Mouse (Mus musculus): Measurements from ENCODE around the gene Foxn3. TPM values are rescaled to one million over a fixed set of nuclear protein-coding genes. Genes with fewer than 3 reads are reported as not detected.

Gene Foxn3
- polyA plus RNA-seq, 1 experiment from 2014 or later: 54.0 TPM

DNA sequence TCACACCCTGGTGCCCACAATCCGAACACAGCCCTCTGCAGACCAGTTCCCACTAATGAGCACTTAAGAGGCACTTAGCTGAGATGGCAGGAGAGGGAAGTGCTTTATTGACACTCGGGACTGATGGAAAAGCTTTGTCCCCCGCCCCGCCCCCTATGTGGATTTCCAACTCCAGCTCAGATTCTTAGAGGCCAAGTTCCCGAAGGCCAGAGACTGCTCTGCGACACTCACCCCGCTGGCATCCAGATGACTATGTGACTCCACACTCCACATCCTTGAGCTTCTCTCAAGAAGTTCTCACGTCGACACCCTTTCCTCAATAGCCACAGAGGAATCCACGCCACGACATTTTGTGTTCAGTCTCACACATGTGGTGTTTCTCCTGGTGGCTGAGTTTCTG is 295.6 kb downstream of the Foxn3 start:
- Histone ChIP-seq H3K27ac (no peak overlapping the region), H3K4me3 (replicated peaks; ENCODE audit: low read depth, low read length) (no peak overlapping the region), H3K4me2 (ENCODE audit: low read length) (no peak overlapping the region), H3K27me3 (ENCODE audit: insufficient read depth, low read length) (no peaks in the 10 kb centered on the region), H3K4me1 (replicated peaks; ENCODE audit: insufficient read depth, low read length) (peaks cover 3% of the 10 kb centered on the region; the same call in 1 of the 2 replicates), H3K36me3 (ENCODE audit: insufficient read depth, low read length) (no peaks in the 10 kb centered on the region), H3K9me3 (replicated peaks; ENCODE audit: low read length) (no peaks in the 10 kb centered on the region), H3K9ac (ENCODE audit: low read depth, low read length) (no peak overlapping the region)
- DNase-seq (ENCODE audit: low spot score) (no peak), ATAC-seq (replicated peaks; ENCODE audit: low FRiP score, low read depth) (no peak)
- TF ChIP-seq CTCF (IDR thresholded peaks at IDR 0.05; ENCODE audit: low read depth): no peak
- WGBS: 77% methylated on average over 11 of the region's 11 CpGs

GRCm38 (mm10) chr12:99266434-99266833 is 296.9 kb downstream of the Foxn3 start:
- H3K9me3 ChIP-seq (replicated peaks; ENCODE audit: low read length): no peaks in the 10 kb centered on the region
- H3K4me2 ChIP-seq (ENCODE audit: low read length): no peak overlapping the region
- peaks cover 3% of the 10 kb centered on the region; the same call in 1 of the 2 replicates for H3K4me1 ChIP-seq (replicated peaks; ENCODE audit: insufficient read depth, low read length)
- ATAC-seq (replicated peaks; ENCODE audit: low FRiP score, low read depth) (no peak), DNase-seq (ENCODE audit: low spot score) (no peak)
- no peak overlapping the region for H3K27ac ChIP-seq
- WGBS: 81% methylated on average over 7 of the region's 7 CpGs
- no peaks in the 10 kb centered on the region for H3K36me3 ChIP-seq (ENCODE audit: insufficient read depth, low read length)
- H3K4me3 ChIP-seq (replicated peaks; ENCODE audit: low read depth, low read length): no peak overlapping the region
- no peak for TF ChIP-seq CTCF (IDR thresholded peaks at IDR 0.05; ENCODE audit: low read depth)
- H3K9ac ChIP-seq (ENCODE audit: low read depth, low read length): no peak overlapping the region
- H3K27me3 ChIP-seq (ENCODE audit: insufficient read depth, low read length): no peaks in the 10 kb centered on the region

DNA sequence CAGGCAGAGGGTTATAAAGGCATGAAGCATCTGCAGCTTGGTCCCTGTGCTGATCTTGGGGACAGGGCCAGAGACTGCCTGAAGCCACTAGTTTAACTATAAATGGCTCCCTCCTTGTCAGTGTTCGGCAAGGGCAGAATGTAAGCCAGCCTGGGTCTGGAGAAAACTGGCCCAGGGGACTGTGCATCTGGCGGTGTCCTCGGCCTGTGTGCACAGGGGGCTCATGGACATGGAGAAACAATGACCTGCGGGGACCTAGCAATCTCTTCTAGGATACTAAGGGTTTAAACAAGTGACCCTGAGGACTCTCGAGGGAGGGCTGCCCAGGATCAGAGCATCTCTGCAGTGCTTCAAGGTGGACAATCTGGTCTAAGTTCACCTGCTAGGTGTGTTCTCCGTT is 297.6 kb downstream of the Foxn3 start:
- no peaks in the 10 kb centered on the region for H3K27me3 ChIP-seq (ENCODE audit: insufficient read depth, low read length)
- no peak for TF ChIP-seq CTCF (IDR thresholded peaks at IDR 0.05; ENCODE audit: low read depth)
- H3K4me2 ChIP-seq (ENCODE audit: low read length): no peak overlapping the region
- H3K4me1 ChIP-seq (replicated peaks; ENCODE audit: insufficient read depth, low read length): peaks cover 5% of the 10 kb centered on the region; the same call in 1 of the 2 replicates
- DNase-seq (ENCODE audit: low spot score) (no peak), ATAC-seq (replicated peaks; ENCODE audit: low FRiP score, low read depth) (no peak)
- no peaks in the 10 kb centered on the region for H3K36me3 ChIP-seq (ENCODE audit: insufficient read depth, low read length)
- H3K9ac ChIP-seq (ENCODE audit: low read depth, low read length): no peak overlapping the region
- no peak overlapping the region for H3K27ac ChIP-seq
- WGBS: 90% methylated on average over 6 of the region's 6 CpGs
- H3K9me3 ChIP-seq (replicated peaks; ENCODE audit: low read length): no peaks in the 10 kb centered on the region
- H3K4me3 ChIP-seq (replicated peaks; ENCODE audit: low read depth, low read length): no peak overlapping the region

- Histone ChIP-seq H3K4me2 (ENCODE audit: low read length) (no peak overlapping the region), H3K36me3 (ENCODE audit: insufficient read depth, low read length) (no peaks in the 10 kb centered on the region), H3K27me3 (ENCODE audit: insufficient read depth, low read length) (no peaks in the 10 kb centered on the region), H3K9ac (ENCODE audit: low read depth, low read length) (no peak overlapping the region), H3K27ac (no peak overlapping the region), H3K4me1 (replicated peaks; ENCODE audit: insufficient read depth, low read length) (peaks cover 11% of the 10 kb centered on the region; the same call in 1 of the 2 replicates), H3K4me3 (replicated peaks; ENCODE audit: low read depth, low read length) (no peak overlapping the region), H3K9me3 (replicated peaks; ENCODE audit: low read length) (no peaks in the 10 kb centered on the region)
- WGBS: 67% methylated on average over 7 of the region's 7 CpGs
- no peak for TF ChIP-seq CTCF (IDR thresholded peaks at IDR 0.05; ENCODE audit: low read depth)
- ATAC-seq (replicated peaks; ENCODE audit: low FRiP score, low read depth): no peak
- no peak for DNase-seq (ENCODE audit: low spot score)
These were observed 299.0 kb downstream of the Foxn3 start for GRCm38 (mm10) chr12:99264386-99264785.

DNA sequence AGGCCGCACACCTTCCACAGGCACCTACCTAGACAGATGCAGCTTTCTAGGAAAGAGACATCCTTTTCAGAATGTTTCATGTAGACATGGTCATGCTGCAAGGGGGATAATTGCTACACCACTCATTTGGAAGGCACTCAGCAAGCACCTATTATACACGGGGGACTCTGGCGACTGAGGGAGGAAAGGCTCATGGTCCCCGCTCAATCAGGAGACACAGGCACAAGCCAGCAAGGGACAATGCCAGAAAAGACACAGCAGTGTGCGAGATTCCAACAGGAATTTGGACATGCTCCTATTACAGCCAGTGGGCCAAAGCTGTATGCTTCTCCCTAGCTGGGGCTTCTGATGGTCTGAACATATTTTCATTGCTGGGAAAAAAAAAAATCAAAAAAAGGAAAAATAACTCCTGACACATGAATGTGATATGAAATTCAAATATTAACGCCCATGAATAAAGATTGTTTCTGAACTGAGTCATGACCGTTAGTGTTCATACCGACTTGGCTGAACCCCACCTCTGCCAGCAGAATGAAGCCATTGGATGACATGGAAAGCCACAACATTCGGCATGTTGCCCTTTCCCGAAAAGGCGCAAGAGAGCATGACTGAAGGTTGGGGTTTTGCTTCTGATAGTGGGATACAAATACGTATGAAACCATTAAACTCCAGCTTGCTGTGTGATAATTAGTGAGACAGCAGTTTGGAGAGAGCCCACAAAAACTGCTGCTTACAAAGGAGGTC is 299.6 kb downstream of the Foxn3 start:
- H3K4me2 ChIP-seq (ENCODE audit: low read length): no peak overlapping the region
- ATAC-seq (replicated peaks; ENCODE audit: low FRiP score, low read depth) (no peak), DNase-seq (ENCODE audit: low spot score) (no peak)
- H3K36me3 ChIP-seq (ENCODE audit: insufficient read depth, low read length): no peaks in the 10 kb centered on the region
- TF ChIP-seq CTCF (IDR thresholded peaks at IDR 0.05; ENCODE audit: low read depth): no peak
- WGBS: 91% methylated on average over 12 of the region's 12 CpGs
- H3K9ac ChIP-seq (ENCODE audit: low read depth, low read length): no peak overlapping the region
- H3K9me3 ChIP-seq (replicated peaks; ENCODE audit: low read length): no peaks in the 10 kb centered on the region
- H3K4me3 ChIP-seq (replicated peaks; ENCODE audit: low read depth, low read length): no peak overlapping the region
- H3K27me3 ChIP-seq (ENCODE audit: insufficient read depth, low read length): no peaks in the 10 kb centered on the region
- no peak overlapping the region for H3K27ac ChIP-seq
- peaks cover 13% of the 10 kb centered on the region; the same call in 1 of the 2 replicates for H3K4me1 ChIP-seq (replicated peaks; ENCODE audit: insufficient read depth, low read length)

DNA sequence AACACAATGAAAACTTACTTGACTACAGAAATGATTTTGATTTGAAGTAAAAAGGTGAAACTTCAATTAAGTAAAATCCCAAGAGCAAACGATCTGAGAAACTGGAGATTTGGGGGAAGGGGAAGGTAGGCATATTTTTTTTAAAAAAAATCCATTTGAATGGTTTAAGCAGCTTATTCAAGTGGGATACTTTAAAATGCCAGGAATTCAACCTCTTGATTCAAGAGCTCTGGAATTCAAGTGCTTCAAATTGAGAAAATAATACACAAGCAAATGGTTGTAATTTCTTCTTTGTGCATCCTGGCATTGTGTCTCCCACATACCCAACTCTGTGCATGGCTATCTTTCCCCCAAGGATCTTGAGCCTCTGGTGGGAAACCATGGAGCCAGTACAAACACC is 300.5 kb downstream of the Foxn3 start:
- Histone ChIP-seq H3K4me2 (ENCODE audit: low read length) (no peak overlapping the region), H3K4me1 (replicated peaks; ENCODE audit: insufficient read depth, low read length) (peaks cover 19% of the 10 kb centered on the region; the same call in 1 of the 2 replicates), H3K9ac (ENCODE audit: low read depth, low read length) (no peak overlapping the region), H3K4me3 (replicated peaks; ENCODE audit: low read depth, low read length) (no peak overlapping the region), H3K27me3 (ENCODE audit: insufficient read depth, low read length) (no peaks in the 10 kb centered on the region), H3K9me3 (replicated peaks; ENCODE audit: low read length) (no peaks in the 10 kb centered on the region), H3K27ac (no peak overlapping the region), H3K36me3 (ENCODE audit: insufficient read depth, low read length) (no peaks in the 10 kb centered on the region)
- WGBS: 70% methylated on average over 1 of the region's 1 CpGs
- DNase-seq (ENCODE audit: low spot score) (no peak), ATAC-seq (replicated peaks; ENCODE audit: low FRiP score, low read depth) (no peak)
- TF ChIP-seq CTCF (IDR thresholded peaks at IDR 0.05; ENCODE audit: low read depth): no peak
